Mouse (Mus musculus): ENCODE measurements around the gene Acot7.

Acot7 gene

GRCm38 (mm10) chr4:152177537-152178343 lies at the start of gene Acot7:
TSS of gene Acot7 (plus strand) at chr4:152178134.
- DNase-seq (ENCODE audit: low spot score), result peak; percentile 92

GRCm38 (mm10) chr4:152128784-152129183 lies 49.1 kb upstream of the Acot7 start:
- peak; percentile 79 for DNase-seq (ENCODE audit: low spot score)

DNA sequence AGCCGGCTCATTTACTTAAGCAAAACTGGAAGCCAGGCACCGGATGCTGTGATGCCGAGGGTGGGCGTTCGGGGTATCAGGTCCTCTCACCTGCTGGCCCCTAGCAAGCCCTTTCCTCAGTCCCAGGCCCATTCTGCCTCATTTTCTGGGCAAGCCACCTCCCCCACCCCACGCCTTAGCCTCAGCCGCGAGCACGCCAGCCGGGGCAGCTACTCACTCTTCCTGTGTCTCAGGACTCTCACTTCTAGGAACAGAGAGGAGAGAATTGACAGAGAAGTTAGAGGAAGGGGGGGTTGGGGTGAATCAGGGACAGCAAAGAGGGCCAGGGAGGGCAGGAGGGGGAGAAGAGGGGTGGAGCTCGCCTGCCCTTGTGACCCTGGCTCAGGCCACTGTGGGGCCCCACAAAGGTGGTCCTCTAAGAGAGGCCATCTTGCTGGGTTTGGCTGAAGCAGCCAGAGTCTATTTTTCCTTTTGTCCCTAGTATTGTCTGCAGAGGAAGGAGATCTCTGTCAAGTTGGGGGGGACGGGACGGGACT lies 48.5 kb upstream of the Acot7 start:
- DNase-seq (ENCODE audit: low spot score), result peak; percentile 53

DNA sequence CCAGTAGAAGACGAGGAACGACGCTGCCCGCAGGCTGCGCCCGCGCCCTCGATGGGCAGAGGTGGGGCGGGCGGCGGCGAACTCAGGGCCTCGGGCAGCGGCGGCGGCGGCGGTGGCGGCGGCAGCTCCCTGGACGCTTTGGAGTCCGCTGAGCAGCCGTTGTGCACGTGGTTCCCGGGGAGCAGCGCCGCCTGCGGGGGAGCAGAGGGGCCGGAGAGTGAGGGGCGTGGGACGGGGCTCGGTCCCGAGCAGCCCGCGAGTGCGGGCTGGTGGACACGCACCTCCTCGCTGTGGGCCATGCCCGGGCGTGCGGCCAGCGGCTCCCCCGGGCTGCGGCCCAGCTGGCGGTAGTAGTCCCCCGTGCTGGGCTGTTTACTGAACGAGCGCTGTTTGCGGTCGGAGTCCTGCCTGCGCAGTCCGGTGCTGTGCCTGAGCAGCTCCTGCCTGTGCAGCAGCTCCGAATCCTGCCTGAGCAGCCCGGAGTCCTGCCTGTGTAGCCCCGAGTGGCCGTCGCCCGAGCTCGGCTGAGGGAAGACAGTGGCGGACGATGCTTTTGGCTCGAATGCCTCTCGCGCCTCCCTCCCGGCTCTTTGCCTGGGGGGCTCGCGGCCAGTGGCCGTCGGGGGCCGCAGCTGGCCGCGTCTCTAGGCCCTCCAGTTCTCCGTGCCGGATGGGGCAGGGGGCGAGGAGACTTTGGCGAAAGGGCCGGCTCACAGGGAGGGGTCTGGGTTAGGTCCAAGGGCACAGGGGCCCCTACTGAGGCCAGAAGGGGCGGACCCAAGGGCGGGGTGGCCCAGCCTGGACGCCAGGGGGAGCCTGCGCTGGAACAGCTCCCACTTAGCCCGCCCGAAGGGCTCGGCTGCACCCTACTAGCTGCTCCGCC lies 46.9 kb upstream of the Acot7 start:
- peak; percentile 83 for DNase-seq (ENCODE audit: low spot score)

DNA sequence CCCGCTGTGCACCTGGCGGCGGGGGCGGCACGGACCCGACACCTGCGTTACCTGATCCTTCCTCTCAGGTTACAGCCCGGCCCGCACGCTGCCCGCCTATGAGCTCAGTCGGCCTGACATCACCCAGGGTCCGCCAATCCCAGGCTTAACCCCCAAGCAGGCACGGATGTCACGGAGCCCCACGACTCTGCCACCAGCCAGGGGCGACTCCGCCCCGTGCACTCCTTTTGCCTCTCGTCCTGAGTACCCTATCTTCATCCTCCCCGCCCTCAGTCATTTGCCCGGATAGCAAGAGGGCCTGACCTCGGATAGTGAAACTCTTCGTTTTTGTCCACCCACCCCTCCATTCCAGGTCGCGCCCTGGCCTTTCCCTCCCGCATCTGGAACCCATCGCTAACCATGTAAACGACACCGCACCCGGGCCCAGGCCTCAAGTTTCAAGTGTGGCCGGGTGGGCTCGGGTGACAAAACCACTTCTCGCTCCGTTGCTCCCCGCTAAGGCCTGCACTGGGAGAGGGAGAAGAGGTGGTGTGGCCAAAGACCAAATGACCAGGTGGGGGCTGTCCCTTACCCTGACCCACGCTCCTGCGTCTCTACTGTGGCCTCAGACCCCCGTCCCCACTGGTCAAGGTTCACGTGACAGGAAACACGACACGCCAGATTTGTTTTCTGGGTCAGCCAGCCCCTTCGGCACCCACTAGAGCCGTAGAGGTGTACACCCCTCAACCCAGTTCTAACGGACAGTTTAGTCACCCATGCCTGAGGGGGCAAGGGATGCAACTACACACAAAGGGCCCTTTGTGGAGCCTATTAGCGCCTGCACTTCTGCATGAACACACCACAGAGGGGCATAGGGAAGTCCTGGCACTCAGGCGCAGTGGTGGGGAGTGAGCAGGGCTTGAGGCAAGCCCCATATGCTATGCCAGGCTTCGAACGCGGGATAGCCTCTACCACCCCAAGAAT lies 45.8 kb upstream of the Acot7 start:
- DNase-seq (ENCODE audit: low spot score), result peak; percentile 54

DNA sequence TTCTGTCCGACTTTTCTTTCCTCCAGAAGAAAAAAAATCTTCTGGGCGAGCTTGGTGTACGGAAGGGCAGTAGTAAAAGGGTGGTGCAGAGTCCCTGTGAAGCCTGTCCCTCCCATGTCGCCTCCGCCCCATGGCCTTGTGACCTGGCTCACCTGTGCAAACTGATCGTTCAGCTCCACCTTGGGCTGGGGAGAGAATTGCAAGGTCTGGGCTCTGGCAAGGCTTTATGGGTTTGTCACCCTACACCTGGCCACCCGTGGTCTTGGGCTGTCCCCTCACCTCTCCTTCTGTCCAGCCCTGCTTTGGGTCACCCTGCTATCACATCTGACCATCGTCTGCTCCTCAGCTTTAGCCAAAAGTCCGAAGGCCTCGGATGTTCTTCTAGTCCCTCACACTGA lies 45.2 kb upstream of the Acot7 start:
- DNase-seq (ENCODE audit: low spot score), result peak; percentile 77

- DNase-seq (ENCODE audit: low spot score), result no peak
Observed at GRCm38 (mm10) chr4:152133213-152133612, 44.7 kb upstream of the Acot7 start.

DNA sequence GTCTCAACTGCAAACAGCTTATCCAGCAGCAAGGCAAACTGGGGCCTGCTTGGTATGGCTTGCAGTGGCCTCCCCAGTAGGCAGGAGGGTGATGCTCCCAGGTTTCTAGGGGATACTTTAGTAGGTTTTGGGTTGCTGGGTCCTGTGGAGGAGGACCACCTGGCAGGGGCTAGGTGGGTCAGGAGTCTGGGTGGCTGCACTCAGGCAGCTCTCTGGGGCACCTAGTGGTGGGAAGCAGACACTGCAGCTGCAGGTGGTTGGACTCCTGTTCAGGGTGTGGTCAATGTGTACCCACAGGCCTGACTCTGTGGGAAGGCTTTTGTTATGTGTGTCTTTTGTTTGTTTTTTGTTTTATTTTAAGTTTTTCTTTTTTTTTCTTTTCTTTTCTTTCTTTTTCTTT lies 43.4 kb upstream of the Acot7 start:
- peak; percentile 61 for DNase-seq (ENCODE audit: low spot score)

GRCm38 (mm10) chr4:152135363-152135762 lies 42.6 kb upstream of the Acot7 start:
- peak; percentile 56 for DNase-seq (ENCODE audit: low spot score)

- DNase-seq (ENCODE audit: low spot score), result no peak
Observed at GRCm38 (mm10) chr4:152136112-152136875, 41.6 kb upstream of the Acot7 start.

DNA sequence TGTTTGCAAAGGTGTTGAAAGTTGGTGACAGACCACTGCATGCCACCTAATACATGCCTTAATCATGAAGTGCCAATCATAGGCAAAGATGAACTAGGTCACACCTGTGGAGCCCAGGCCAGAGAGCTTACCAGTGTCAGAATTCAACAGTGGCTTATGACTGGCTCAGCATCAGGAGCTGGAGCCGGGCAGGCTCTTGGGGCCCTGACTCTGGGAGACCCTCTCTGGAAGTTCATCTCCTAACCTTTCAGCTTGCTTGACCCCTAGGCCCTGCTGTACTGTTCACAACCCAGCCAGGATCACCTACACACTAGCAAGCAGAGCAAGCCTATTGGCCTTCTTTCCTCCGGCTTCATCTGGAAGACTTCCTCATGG lies 41.1 kb upstream of the Acot7 start:
- DNase-seq (ENCODE audit: low spot score), result no peak

- peak; percentile 91 for DNase-seq (ENCODE audit: low spot score)
Observed at GRCm38 (mm10) chr4:152138497-152139260, 39.3 kb upstream of the Acot7 start.

- no peak for DNase-seq (ENCODE audit: low spot score)
Observed at GRCm38 (mm10) chr4:152140441-152140840, 37.5 kb upstream of the Acot7 start.

- DNase-seq (ENCODE audit: low spot score), result no peak
Observed at GRCm38 (mm10) chr4:152141521-152142135, 36.3 kb upstream of the Acot7 start.

- no peak for DNase-seq (ENCODE audit: low spot score)
Observed at GRCm38 (mm10) chr4:152143632-152144031, 34.3 kb upstream of the Acot7 start.

GRCm38 (mm10) chr4:152145473-152145872 lies 32.5 kb upstream of the Acot7 start:
- DNase-seq (ENCODE audit: low spot score), result no peak

- DNase-seq (ENCODE audit: low spot score), result no peak
Observed at GRCm38 (mm10) chr4:152146033-152146827, 31.7 kb upstream of the Acot7 start.

GRCm38 (mm10) chr4:152150546-152150945 lies 27.4 kb upstream of the Acot7 start:
- DNase-seq (ENCODE audit: low spot score), result no peak

- no peak for DNase-seq (ENCODE audit: low spot score)
Observed at GRCm38 (mm10) chr4:152151451-152151965, 26.4 kb upstream of the Acot7 start.

All from yolk sac, embryonic 10.5 days (tissue).